Mouse (Mus musculus) testis, adult 2 months (tissue): Measurements from ENCODE around the gene Myrfl.

Experiments
- CTCF ChIP-seq: fragments of 200-500 bp; IDR thresholded peaks from 2 replicates; pipeline ENCODE4 v1.5.1; 2012; ENCODE audit warnings: low read depth, mild to moderate bottlenecking, inconsistent platforms, low read length, moderate library complexity; ENCODE audit not compliant: control insufficient read depth, insufficient read depth, insufficient replicate concordance
- POLR2A ChIP-seq: fragments of 200-500 bp; IDR thresholded peaks from 2 replicates; pipeline ENCODE4 v1.6.1; 2012; ENCODE audit warnings: low read depth, mild to moderate bottlenecking, inconsistent platforms, low read length, moderate library complexity; ENCODE audit not compliant: control insufficient read depth

GRCm38 (mm10) chr10:116896336-116897177 is at the start of gene Myrfl:
- TF ChIP-seq POLR2A (no peak), CTCF (no peak)
